Mouse (Mus musculus) olfactory bulb, adult 2 months (tissue): ENCODE measurements around the gene H2-T3.

ENCODE experiments used
- CTCF ChIP-seq: fragments of 200-500 bp; IDR thresholded peaks from 2 replicates; pipeline ENCODE4 v1.5.1; 2012; ENCODE audit warnings: low read depth, mild to moderate bottlenecking, low read length, moderate library complexity; ENCODE audit not compliant: insufficient read depth
- POLR2A ChIP-seq: fragments of 200-500 bp; IDR thresholded peaks from 2 replicates; pipeline ENCODE4 v1.6.1; 2012; ENCODE audit warnings: mild to moderate bottlenecking, low read depth, low read length, moderate library complexity; ENCODE audit not compliant: insufficient read depth

GRCm38 (mm10) chr17:36182212-36182611 is 7.9 kb downstream of the H2-T3 start:
- no peak for TF ChIP-seq CTCF
- TF ChIP-seq POLR2A: no peak
